15 mouse cellular contexts compared by ENCODE assay signal in the genomic region with DNA sequence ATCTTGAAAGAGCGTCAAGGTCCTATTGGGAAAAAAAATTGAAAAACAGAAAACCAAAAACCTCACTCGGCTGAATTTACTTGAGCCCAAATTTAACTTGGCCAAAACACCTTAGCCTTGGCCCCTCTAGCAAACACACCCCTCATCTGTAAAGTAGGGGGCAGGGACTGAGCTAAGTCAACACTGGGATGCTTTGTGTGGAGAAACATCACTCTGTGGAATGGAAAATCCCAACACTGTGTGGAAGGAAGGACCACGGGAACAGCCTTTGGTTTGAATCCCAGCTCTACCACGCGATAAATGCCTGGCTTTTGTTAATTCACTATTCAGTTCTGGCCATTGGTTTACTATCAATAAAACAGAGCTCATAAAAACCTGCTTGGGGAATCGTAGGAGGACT.
"Had no signal": no experiment of that assay in that cellular context is flagged by ENCODE, and none has a peak within 500 bp of the region (broad histone marks: within the 10 kb centered on the region; RNA-seq: fewer than 3 reads in every experiment).

No protein-coding gene starts in this region.

- H3K36me3 ChIP-seq: midbrain, embryonic 12.5 days; midbrain, embryonic 15.5 days; neural tube, embryonic 12.5 days; neural tube, embryonic 15.5 days had no signal

- ATAC-seq: liver, postnatal 0 days; lung, postnatal 0 days; midbrain, embryonic 15.5 days had no signal

- H3K9ac ChIP-seq: liver, embryonic 14.5 days; liver, postnatal 0 days; lung, embryonic 14.5 days; midbrain, embryonic 12.5 days; midbrain, embryonic 15.5 days; neural tube, embryonic 12.5 days; neural tube, embryonic 15.5 days had no signal

- H3K4me2 ChIP-seq: liver, embryonic 11.5 days; lung, embryonic 14.5 days; midbrain, embryonic 12.5 days; midbrain, embryonic 15.5 days; neural tube, embryonic 12.5 days; neural tube, embryonic 15.5 days had no signal

- H3K4me3 ChIP-seq: midbrain, embryonic 12.5 days; midbrain, embryonic 15.5 days; neural tube, embryonic 12.5 days; neural tube, embryonic 15.5 days had no signal

- H3K9me3 ChIP-seq: midbrain, embryonic 12.5 days; midbrain, embryonic 15.5 days; neural tube, embryonic 12.5 days; neural tube, embryonic 15.5 days had no signal

- DNase-seq: kidney, adult 2 months; kidney, postnatal 25 days; liver, postnatal 0 days; thymus, adult 18-20 months; thymus, postnatal 36 days had no signal

- H3K27ac ChIP-seq: kidney, postnatal 0 days; liver, embryonic 14.5 days; macrophage; midbrain, embryonic 12.5 days; midbrain, embryonic 15.5 days; neural tube, embryonic 12.5 days; neural tube, embryonic 15.5 days had no signal

- H3K4me1 ChIP-seq: midbrain, embryonic 12.5 days; midbrain, embryonic 15.5 days; neural tube, embryonic 12.5 days; neural tube, embryonic 15.5 days had no signal

- H3K27me3 ChIP-seq: midbrain, embryonic 15.5 days; neural tube, embryonic 12.5 days; neural tube, embryonic 15.5 days had no signal
